8 mouse cellular contexts compared by ENCODE assay signal in genomic region chr4:134401856-134402570, GRCm38 (mm10). TPM values are rescaled to one million over a fixed set of nuclear protein-coding genes. Genes with fewer than 3 reads are reported as not detected.
DNase-seq lines count a peak whose midpoint lies in the region; ATAC-seq and TF ChIP-seq lines count a peak whose summit lies in the region.

No protein-coding gene starts in this region.

- H3K4me3 ChIP-seq in heart, postnatal 0 days (ENCODE audit: low read depth, low read length), result no peak overlapping the region
- peak overlapping the region; percentile 66; the same call in 1 of the 2 replicates for H3K4me3 ChIP-seq in G1E (ENCODE audit: low read depth, low read length)
- H3K4me3 ChIP-seq in megakaryocyte, embryonic 14.5 days (replicated peaks), result peak overlapping the region; percentile 93

- H3K4me2 ChIP-seq in heart, postnatal 0 days (ENCODE audit: low read depth, low read length), result peak overlapping the region; percentile 66; the same call in 1 of the 2 replicates

- no peaks in the 10 kb centered on the region for H3K9me3 ChIP-seq in heart, postnatal 0 days (replicated peaks; ENCODE audit: control insufficient read depth, low read length)
- H3K9me3 ChIP-seq in G1E (replicated peaks), result no peaks in the 10 kb centered on the region
- H3K9me3 ChIP-seq in megakaryocyte, embryonic 14.5 days, result no peaks in the 10 kb centered on the region

- H3K27ac ChIP-seq in heart, postnatal 0 days (ENCODE audit: low read depth), result peak overlapping the region; percentile 17

- 54% methylated on average over 16 of the region's 16 CpGs for WGBS in heart, postnatal 0 days

- H3K4me1 ChIP-seq in heart, postnatal 0 days (ENCODE audit: control insufficient read depth, insufficient read depth), result peaks cover 31% of the 10 kb centered on the region
- peaks cover 40% of the 10 kb centered on the region for H3K4me1 ChIP-seq in G1E (ENCODE audit: insufficient read depth, low read depth, low read length)
- peaks cover 62% of the 10 kb centered on the region for H3K4me1 ChIP-seq in megakaryocyte, embryonic 14.5 days

- no peak for TF ChIP-seq CTCF in heart, postnatal 0 days (IDR thresholded peaks at IDR 0.05; ENCODE audit: low read depth)
- no peak for TF ChIP-seq CTCF in G1E (IDR thresholded peaks at IDR 0.05; ENCODE audit: low read depth, low read length)

- no peaks in the 10 kb centered on the region for H3K27me3 ChIP-seq in heart, postnatal 0 days (ENCODE audit: control insufficient read depth, insufficient read depth, low read length)
- peaks cover 36% of the 10 kb centered on the region for H3K27me3 ChIP-seq in G1E (ENCODE audit: insufficient read depth, low read length)
- H3K27me3 ChIP-seq in megakaryocyte, embryonic 14.5 days (replicated peaks), result peaks cover 2% of the 10 kb centered on the region

- DNase-seq in heart, postnatal 0 days (ENCODE audit: low spot score), result no peak
- DNase-seq in heart, adult 9 months (ENCODE audit: low spot score in 2 of 2), result no peak
- DNase-seq in G1E (ENCODE audit: low spot score), result peak; percentile 26
- no peak for DNase-seq in ovary, postnatal 14 days (ENCODE audit: low spot score)
- no peak for DNase-seq in left cerebral cortex, adult 9 months (ENCODE audit: low spot score in 2 of 2)
- no peak for DNase-seq in kidney, postnatal 25 days

- no peak for TF ChIP-seq EP300 in heart, postnatal 0 days (IDR thresholded peaks at IDR 0.05; ENCODE audit: low read depth)

- no peak overlapping the region for H3K9ac ChIP-seq in heart, postnatal 0 days (replicated peaks; ENCODE audit: low read depth, low read length)

- no peaks in the 10 kb centered on the region for H3K36me3 ChIP-seq in heart, postnatal 0 days (replicated peaks; ENCODE audit: control insufficient read depth, insufficient read depth, low read length)
- H3K36me3 ChIP-seq in G1E (replicated peaks), result peaks cover 23% of the 10 kb centered on the region
- H3K36me3 ChIP-seq in megakaryocyte, embryonic 14.5 days (replicated peaks; ENCODE audit: low read length), result peaks cover 25% of the 10 kb centered on the region

- peak; percentile 2; the same call in 1 of the 2 replicates for ATAC-seq in heart, postnatal 0 days (ENCODE audit: insufficient read depth, low read depth)
- ATAC-seq in G1E (ENCODE audit: extremely low read depth, insufficient number of reproducible peaks, low FRiP score, poor library complexity, severe bottlenecking), result no peak
- peak; percentile 12; the same call in 1 of the 2 replicates for ATAC-seq in granulocyte monocyte progenitor cell, adult 5-6 weeks (replicated peaks; ENCODE audit: poor library complexity, severe bottlenecking)

RNA-seq across cellular contexts. Expression of gene Pafah2, which starts 5.9 kb away (rescaled TPM):
- 16.3 and 17.2 TPM in 2 replicates for total RNA-seq in heart, postnatal 0 days (2014; rRNA removed; ENCODE audit: low replicate concordance)
- 7.2 and 7.8 TPM in 2 replicates for polyA plus RNA-seq in heart, postnatal 0 days (2015; fragmentation: Nextera tagmentation; extraction: Ambion mirVana)
- total RNA-seq in G1E (2014; fragmentation: Nextera tagmentation), result 15.1 and 16.3 TPM in 2 replicates
- 45.9 and 48.0 TPM in 2 replicates for total RNA-seq in G1E (2017)
- 10.2 and 14.9 TPM in 2 replicates for polyA plus RNA-seq in G1E (2012)
- 10.5 and 22.1 TPM in 2 replicates for total RNA-seq in granulocyte monocyte progenitor cell, adult 5-6 weeks (2014; fragmentation: Nextera tagmentation)
- 10.4 and 10.6 TPM in 2 replicates for total RNA-seq in granulocyte monocyte progenitor cell, adult 5-6 weeks (2017)
- polyA plus RNA-seq in megakaryocyte, embryonic 14.5 days (2012; ENCODE audit: insufficient read depth, low replicate concordance), result 2.4 and 3.8 TPM in 2 replicates

RNA-seq across cellular contexts. Expression of gene Extl1, which starts 18.4 kb away (rescaled TPM):
- 3.1 and 11.5 TPM in 2 replicates for total RNA-seq in heart, postnatal 0 days (2014; rRNA removed; ENCODE audit: low replicate concordance)
- 2.9 and 3.4 TPM in 2 replicates for polyA plus RNA-seq in heart, postnatal 0 days (2015; fragmentation: Nextera tagmentation; extraction: Ambion mirVana)
- total RNA-seq in G1E (2014; fragmentation: Nextera tagmentation) (not detected in 2 replicates), G1E (2017) (0.05 TPM in 1 of 2 replicates, not detected in the other)
- polyA plus RNA-seq in G1E (2012), result not detected in 2 replicates
- not detected in 2 replicates for total RNA-seq in granulocyte monocyte progenitor cell, adult 5-6 weeks (2014; fragmentation: Nextera tagmentation)
- total RNA-seq in granulocyte monocyte progenitor cell, adult 5-6 weeks (2017), result not detected in 2 replicates
- polyA plus RNA-seq in megakaryocyte, embryonic 14.5 days (2012; ENCODE audit: insufficient read depth, low replicate concordance), result not detected in 2 replicates

RNA-seq across cellular contexts. Expression of gene Slc30a2, which starts 59.0 kb away (rescaled TPM):
- total RNA-seq in heart, postnatal 0 days (2014; rRNA removed; ENCODE audit: low replicate concordance), result 0.38 TPM in 1 of 2 replicates, not detected in the other
- polyA plus RNA-seq in heart, postnatal 0 days (2015; fragmentation: Nextera tagmentation; extraction: Ambion mirVana), result 0.16 and 0.33 TPM in 2 replicates
- total RNA-seq in G1E (2014; fragmentation: Nextera tagmentation) (3.8 and 4.6 TPM in 2 replicates), G1E (2017) (5.6 and 6.1 TPM in 2 replicates)
- polyA plus RNA-seq in G1E (2012), result 4.7 and 8.2 TPM in 2 replicates
- total RNA-seq in granulocyte monocyte progenitor cell, adult 5-6 weeks (2014; fragmentation: Nextera tagmentation), result not detected in 2 replicates
- total RNA-seq in granulocyte monocyte progenitor cell, adult 5-6 weeks (2017), result not detected in 2 replicates
- polyA plus RNA-seq in megakaryocyte, embryonic 14.5 days (2012; ENCODE audit: insufficient read depth, low replicate concordance), result 1.1 TPM in 1 of 2 replicates, not detected in the other
